Mouse (Mus musculus) ES-Bruce4 (cell line): ENCODE data around the gene Eif4a2. TPM values are rescaled to one million over a fixed set of nuclear protein-coding genes. Genes with fewer than 3 reads are reported as not detected.

Source experiments
- H3K27ac ChIP-seq: 2 replicates; pipeline ENCODE4 v1.5.1; 2012; ENCODE audit warnings: low read length, inconsistent platforms; ENCODE audit not compliant: insufficient read depth
- H3K27me3 ChIP-seq: 2 replicates; pipeline ENCODE4 v1.6.1; 2012; ENCODE audit warnings: mild to moderate bottlenecking, low read length, inconsistent platforms; ENCODE audit not compliant: control insufficient read depth, poor library complexity, insufficient read depth, severe bottlenecking
- H3K36me3 ChIP-seq: 2 replicates; pipeline ENCODE4 v1.6.1; 2012; ENCODE audit warnings: inconsistent platforms, mild to moderate bottlenecking, low read length, moderate library complexity; ENCODE audit not compliant: control insufficient read depth, poor library complexity, insufficient read depth, severe bottlenecking
- H3K4me1 ChIP-seq: one replicate; pipeline ENCODE4 v1.8.1; 2011; ENCODE audit warnings: low read length; ENCODE audit not compliant: control insufficient read depth, insufficient read depth
- H3K4me3 ChIP-seq: 2 replicates; pipeline ENCODE4 v1.5.1; 2011; ENCODE audit warnings: low read depth, mild to moderate bottlenecking, low read length
- H3K9ac ChIP-seq: 2 replicates; pipeline ENCODE4 v1.6.1; 2012; ENCODE audit warnings: low read depth, mild to moderate bottlenecking, inconsistent platforms; ENCODE audit not compliant: poor library complexity, severe bottlenecking
- H3K9me3 ChIP-seq: replicated peaks from 2 replicates; pipeline ENCODE4 v1.6.1; 2012; ENCODE audit warnings: mild to moderate bottlenecking, low read length, inconsistent platforms; ENCODE audit not compliant: control insufficient read depth, poor library complexity, insufficient read depth, severe bottlenecking
- CTCF ChIP-seq: IDR thresholded peaks from one replicate; pipeline ENCODE4 v1.8.1; 2011; ENCODE audit warnings: low read depth, low read length
- EP300 ChIP-seq: IDR thresholded peaks from 2 replicates; pipeline ENCODE4 v1.6.1; 2011; ENCODE audit warnings: low read depth, low read length; ENCODE audit not compliant: insufficient read depth
- POLR2A ChIP-seq: IDR thresholded peaks from one replicate; pipeline ENCODE4 v1.8.1; 2011; ENCODE audit warnings: low read length; ENCODE audit not compliant: insufficient read depth
- polyA plus RNA-seq: library from polyadenylated mRNA; stranded (reverse); fragments of >200 nt; gene quantifications from 2 replicates; pipeline ENCODE4 v1.2.4, GENCODE M21; 2011; ENCODE audit warnings: low read depth; ENCODE audit not compliant: missing spikeins, insufficient read depth, insufficient read length

Eif4a2 gene
- polyA plus RNA-seq, 1 experiment: 1,069 TPM

GRCm38 (mm10) chr16:23158957-23159356 lies 51.7 kb downstream of the Eif4a2 start:
- no peaks in the 10 kb centered on the region for H3K36me3 ChIP-seq
- H3K4me1 ChIP-seq: no peaks in the 10 kb centered on the region
- no peak overlapping the region for H3K27ac ChIP-seq
- H3K4me3 ChIP-seq: no peak overlapping the region
- no peak for TF ChIP-seq EP300
- TF ChIP-seq CTCF: no peak
- no peak for TF ChIP-seq POLR2A
- no peaks in the 10 kb centered on the region for H3K9me3 ChIP-seq
- no peak overlapping the region for H3K9ac ChIP-seq
- H3K27me3 ChIP-seq: no peaks in the 10 kb centered on the region

- Histone ChIP-seq H3K36me3 (no peaks in the 10 kb centered on the region), H3K27ac (no peak overlapping the region), H3K9ac (no peak overlapping the region), H3K9me3 (no peaks in the 10 kb centered on the region), H3K27me3 (no peaks in the 10 kb centered on the region), H3K4me3 (no peak overlapping the region), H3K4me1 (no peaks in the 10 kb centered on the region)
- no peak for TF ChIP-seq EP300
- TF ChIP-seq CTCF: no peak
- TF ChIP-seq POLR2A: no peak
Observed at GRCm38 (mm10) chr16:23159749-23160148, 52.5 kb downstream of the Eif4a2 start.

DNA sequence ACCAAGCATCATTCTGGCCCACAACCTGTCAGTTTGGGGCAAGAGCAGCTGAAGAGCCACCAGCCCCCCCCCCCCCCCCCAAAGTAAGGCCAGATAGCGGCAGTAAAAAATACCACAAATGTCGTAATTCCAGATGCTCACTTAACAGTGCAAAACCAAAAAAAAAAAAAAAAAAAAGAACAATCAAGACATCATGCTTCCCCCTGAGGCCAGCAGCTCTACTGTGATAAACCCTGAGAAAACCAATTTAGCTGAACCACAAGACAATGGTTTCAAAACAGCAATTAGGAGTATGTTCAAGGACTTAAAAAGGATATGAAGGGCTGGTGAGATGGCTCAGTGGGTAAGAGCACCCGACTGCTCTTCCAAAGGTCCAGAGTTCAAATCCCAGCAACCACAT lies 54.9 kb downstream of the Eif4a2 start:
- TF ChIP-seq EP300 (no peak), POLR2A (no peak), CTCF (no peak)
- H3K9me3 ChIP-seq: no peaks in the 10 kb centered on the region
- H3K9ac ChIP-seq: no peak overlapping the region
- H3K4me1 ChIP-seq: no peaks in the 10 kb centered on the region
- no peak overlapping the region for H3K4me3 ChIP-seq
- no peaks in the 10 kb centered on the region for H3K36me3 ChIP-seq
- no peaks in the 10 kb centered on the region for H3K27me3 ChIP-seq
- no peak overlapping the region for H3K27ac ChIP-seq

Other genes with a start within 250 kb of the Eif4a2 start
- 20.5 and 22.0 TPM in 2 replicates for gene Tbccd1, start 249.8 kb upstream of the Eif4a2 start, polyA plus RNA-seq
- 56.5 and 59.1 TPM in 2 replicates for gene Dnajb11, start 249.6 kb upstream of the Eif4a2 start, polyA plus RNA-seq
- 0.81 TPM in 1 of 2 replicates, not detected in the other for gene Ahsg, start 216.2 kb upstream of the Eif4a2 start, polyA plus RNA-seq
- gene Fetub, start 189.1 kb upstream of the Eif4a2 start, polyA plus RNA-seq: 2.2 TPM in 2 replicates
- gene Hrg, start 156.4 kb upstream of the Eif4a2 start, polyA plus RNA-seq: not detected in 2 replicates
- gene Kng2, start 78.0 kb upstream of the Eif4a2 start, polyA plus RNA-seq: 1.2 TPM in 1 of 2 replicates, not detected in the other
- 1.1 TPM in 1 of 2 replicates, not detected in the other for gene Kng1, start 49.6 kb upstream of the Eif4a2 start, polyA plus RNA-seq
- 71.2 and 73.8 TPM in 2 replicates for gene Rfc4, start 20.3 kb downstream of the Eif4a2 start, polyA plus RNA-seq
- gene Adipoq, start 39.1 kb downstream of the Eif4a2 start, polyA plus RNA-seq: not detected in 2 replicates
- 13.9 and 14.0 TPM in 2 replicates for gene St6gal1, start 117.3 kb downstream of the Eif4a2 start, polyA plus RNA-seq